Mouse (Mus musculus) heart, adult 9 months (tissue): Measurements from ENCODE around the gene Tubg2.

Experiments
- DNase-seq, 2 experiments: peaks; one replicate each; pipeline ENCODE4 v3.0.0; 2022; ENCODE audit warnings: low spot score in 2 of 2

Tubg2 gene

GRCm38 (mm10) chr11:101178061-101179058 lies 22.7 kb downstream of the Tubg2 start:
- no peak for DNase-seq

GRCm38 (mm10) chr11:101179306-101179705 lies 23.6 kb downstream of the Tubg2 start:
- no peak for DNase-seq

- DNase-seq: no peak
Observed at GRCm38 (mm10) chr11:101180261-101180660, 24.6 kb downstream of the Tubg2 start.

- DNase-seq: no peak
Observed at GRCm38 (mm10) chr11:101180846-101181740, 25.4 kb downstream of the Tubg2 start.

GRCm38 (mm10) chr11:101181961-101182360 lies 26.3 kb downstream of the Tubg2 start:
- DNase-seq: no peak

- no peak for DNase-seq
Observed at GRCm38 (mm10) chr11:101182771-101183517, 27.2 kb downstream of the Tubg2 start.

- DNase-seq: no peak
Observed at GRCm38 (mm10) chr11:101184984-101185383, 29.3 kb downstream of the Tubg2 start.

GRCm38 (mm10) chr11:101185441-101185840 lies 29.7 kb downstream of the Tubg2 start:
- no peak for DNase-seq

GRCm38 (mm10) chr11:101186526-101187247 lies 31.0 kb downstream of the Tubg2 start:
- DNase-seq: no peak

- no peak for DNase-seq
Observed at GRCm38 (mm10) chr11:101187541-101187940, 31.8 kb downstream of the Tubg2 start.

GRCm38 (mm10) chr11:101188166-101188805 lies 32.6 kb downstream of the Tubg2 start:
- DNase-seq: no peak

- peak; percentile 83 to 84 for DNase-seq
Observed at GRCm38 (mm10) chr11:101189495-101190180, 33.9 kb downstream of the Tubg2 start.

GRCm38 (mm10) chr11:101190181-101190912 lies 34.6 kb downstream of the Tubg2 start:
- DNase-seq: no peak

- no peak for DNase-seq
Observed at GRCm38 (mm10) chr11:101190913-101191907, 35.5 kb downstream of the Tubg2 start.

- DNase-seq: no peak
Observed at GRCm38 (mm10) chr11:101191919-101192470, 36.3 kb downstream of the Tubg2 start.

GRCm38 (mm10) chr11:101192646-101193045 lies 36.9 kb downstream of the Tubg2 start:
- no peak for DNase-seq

GRCm38 (mm10) chr11:101193076-101193475 lies 37.4 kb downstream of the Tubg2 start:
- no peak for DNase-seq
